In genomic region chr5:119785959-119786358, GRCm38 (mm10) we compare ENCODE assay signal across 27 mouse cellular contexts. TPM values are rescaled to one million over a fixed set of nuclear protein-coding genes. Genes with fewer than 3 reads are reported as not detected.
DNase-seq lines count a peak whose midpoint lies in the region; ATAC-seq and TF ChIP-seq lines count a peak whose summit lies in the region.
"Had no signal": no experiment of that assay in that cellular context is flagged by ENCODE, and none has a peak within 500 bp of the region (broad histone marks: within the 10 kb centered on the region; RNA-seq: fewer than 3 reads in every experiment).

No protein-coding gene starts in this region.

- H3K4me2 ChIP-seq in kidney, postnatal 0 days (ENCODE audit: low read length): no peak overlapping the region
- H3K4me2 ChIP-seq in midbrain, postnatal 0 days (ENCODE audit: low read depth, low read length, poor library complexity, severe bottlenecking): no peak overlapping the region
- no peak overlapping the region for H3K4me2 ChIP-seq in midbrain, embryonic 16.5 days (ENCODE audit: low read length)
- H3K4me2 ChIP-seq: heart, embryonic 13.5 days; hindbrain, embryonic 15.5 days; midbrain, embryonic 13.5 days had no signal

- no peaks in the 10 kb centered on the region for H3K4me1 ChIP-seq in kidney, postnatal 0 days (replicated peaks; ENCODE audit: insufficient read depth, low read length)
- H3K4me1 ChIP-seq in midbrain, postnatal 0 days (ENCODE audit: insufficient read depth, low read length): no peaks in the 10 kb centered on the region
- no peaks in the 10 kb centered on the region for H3K4me1 ChIP-seq in midbrain, embryonic 16.5 days (ENCODE audit: control insufficient read depth, insufficient read depth, low read length)
- H3K4me1 ChIP-seq: heart, embryonic 13.5 days; hindbrain, embryonic 15.5 days; midbrain, embryonic 13.5 days had no signal

- H3K27me3 ChIP-seq in kidney, postnatal 0 days (ENCODE audit: insufficient read depth, low read length): no peaks in the 10 kb centered on the region; the same call in 1 of the 2 replicates
- H3K27me3 ChIP-seq in midbrain, postnatal 0 days (ENCODE audit: insufficient read depth, low read length): no peaks in the 10 kb centered on the region
- H3K27me3 ChIP-seq in midbrain, embryonic 16.5 days (ENCODE audit: control insufficient read depth, insufficient read depth, low read depth, low read length): peaks cover 6% of the 10 kb centered on the region; the same call in 1 of the 2 replicates

- peak; percentile 24; the same call in 1 of the 2 replicates for TF ChIP-seq CTCF in kidney, postnatal 0 days (IDR thresholded peaks at IDR 0.05; ENCODE audit: low read depth)
- peak; percentile 39 for TF ChIP-seq CTCF in midbrain, postnatal 0 days (IDR thresholded peaks at IDR 0.05)
- peak; percentile 11; the same call in 1 of the 2 replicates for TF ChIP-seq CTCF in brain, embryonic 14.5 days (IDR thresholded peaks at IDR 0.05; ENCODE audit: borderline replicate concordance, extremely low read depth, insufficient read depth, insufficient read length)

- DNase-seq in kidney, postnatal 0 days (ENCODE audit: low spot score): no peak
- DNase-seq in kidney, postnatal 36 days: no peak
- no peak for DNase-seq in midbrain, postnatal 0 days (ENCODE audit: low spot score)
- DNase-seq in ES-CJ7 (ENCODE audit: low read depth, low spot score): peak; percentile 65
- DNase-seq in brain, embryonic 14.5 days (ENCODE audit: low read depth): no peak
- DNase-seq in MN1 (ENCODE audit: low spot score): no peak
- DNase-seq: adrenal gland, postnatal 36 days; B cell, adult 2 months; cerebellum, adult 8-10 months; heart, postnatal 4 days; kidney, postnatal 10 days; layer of hippocampus, adult 9-11 months; left cerebral cortex, postnatal 4 days; lung, postnatal 14 days; right cerebral cortex, postnatal 14 days had no signal

- H3K4me3 ChIP-seq in kidney, postnatal 0 days (replicated peaks; ENCODE audit: low read depth, low read length): no peak overlapping the region
- H3K4me3 ChIP-seq in midbrain, postnatal 0 days (ENCODE audit: low read depth, low read length): no peak overlapping the region
- no peak overlapping the region for H3K4me3 ChIP-seq in midbrain, embryonic 16.5 days (ENCODE audit: low read depth, low read length)
- H3K4me3 ChIP-seq: heart, embryonic 13.5 days; hindbrain, embryonic 15.5 days; left cerebral cortex, adult 2 months; midbrain, embryonic 13.5 days had no signal

- no peak overlapping the region for H3K27ac ChIP-seq in kidney, postnatal 0 days
- H3K27ac ChIP-seq in midbrain, postnatal 0 days (ENCODE audit: low read depth, low read length): no peak overlapping the region
- H3K27ac ChIP-seq in midbrain, embryonic 16.5 days (ENCODE audit: low read length): no peak overlapping the region
- H3K27ac ChIP-seq: heart, embryonic 13.5 days; hindbrain, embryonic 15.5 days; left cerebral cortex, adult 2 months; midbrain, embryonic 13.5 days had no signal

- no peak overlapping the region for H3K9ac ChIP-seq in kidney, postnatal 0 days (ENCODE audit: low read depth, low read length)
- H3K9ac ChIP-seq in midbrain, postnatal 0 days (replicated peaks; ENCODE audit: low read length, poor library complexity, severe bottlenecking): no peak overlapping the region
- no peak overlapping the region for H3K9ac ChIP-seq in midbrain, embryonic 16.5 days (ENCODE audit: low read depth, low read length)
- H3K9ac ChIP-seq: heart, embryonic 13.5 days; hindbrain, embryonic 15.5 days; midbrain, embryonic 13.5 days had no signal

- no peak for ATAC-seq in kidney, postnatal 0 days (replicated peaks; ENCODE audit: low FRiP score, low read depth)
- ATAC-seq in midbrain, postnatal 0 days (ENCODE audit: low FRiP score): no peak
- ATAC-seq in midbrain, embryonic 16.5 days: no peak
- ATAC-seq: intestine, embryonic 16.5 days; midbrain, embryonic 13.5 days had no signal

- 0 out of 2 replicates have a peak, but pooled peaks cover 3% of the 10 kb centered on the region for H3K9me3 ChIP-seq in kidney, postnatal 0 days (replicated peaks; ENCODE audit: low read length)
- H3K9me3 ChIP-seq in midbrain, postnatal 0 days (ENCODE audit: low read length): no peaks in the 10 kb centered on the region
- H3K9me3 ChIP-seq in midbrain, embryonic 16.5 days (replicated peaks; ENCODE audit: control insufficient read depth, low read length, poor library complexity, severe bottlenecking): no peaks in the 10 kb centered on the region; the same call in 1 of the 2 replicates
- H3K9me3 ChIP-seq: hindbrain, embryonic 15.5 days had no signal

- TF ChIP-seq POLR2A in brain, embryonic 14.5 days (IDR thresholded peaks at IDR 0.05; ENCODE audit: borderline replicate concordance, extremely low read depth, insufficient read depth, insufficient read length, poor library complexity, severe bottlenecking): no peak

- WGBS in kidney, postnatal 0 days: 93% methylated on average over 7 of the region's 7 CpGs
- 86% methylated on average over 7 of the region's 7 CpGs for WGBS in midbrain, postnatal 0 days
- WGBS in midbrain, embryonic 16.5 days: 94% methylated on average over 7 of the region's 7 CpGs

- H3K36me3 ChIP-seq in kidney, postnatal 0 days (ENCODE audit: insufficient read depth, low read length): no peaks in the 10 kb centered on the region
- no peaks in the 10 kb centered on the region for H3K36me3 ChIP-seq in midbrain, postnatal 0 days (ENCODE audit: insufficient read depth, low read length)
- no peaks in the 10 kb centered on the region for H3K36me3 ChIP-seq in midbrain, embryonic 16.5 days (ENCODE audit: control insufficient read depth, insufficient read depth, low read length)
- H3K36me3 ChIP-seq: heart, embryonic 13.5 days; hindbrain, embryonic 15.5 days; midbrain, embryonic 13.5 days had no signal

RNA-seq across cellular contexts. Expression of gene Tbx5, which starts 46.5 kb away (rescaled TPM):
- polyA plus RNA-seq in kidney, postnatal 0 days (2015; fragmentation: Nextera tagmentation; extraction: Ambion mirVana): not detected in 2 replicates
- not detected in 2 replicates for total RNA-seq in midbrain, postnatal 0 days (2014; rRNA removed)
- 0.04 TPM in 1 of 2 replicates, not detected in the other for polyA plus RNA-seq in midbrain, postnatal 0 days (2015; fragmentation: Nextera tagmentation; extraction: Ambion mirVana)
- 0.05 TPM in 1 of 2 replicates, not detected in the other for polyA plus RNA-seq in midbrain, embryonic 16.5 days (2015; fragmentation: Nextera tagmentation; extraction: Ambion mirVana)
- 0.05 and 0.10 TPM in 2 replicates for polyA plus RNA-seq in brain, embryonic 14.5 days (2012; rRNA removed)
- total RNA-seq: granulocyte monocyte progenitor cell, adult 5-6 weeks; left cerebral cortex, adult 2 months; left cerebral cortex, postnatal 4 days; liver, adult 2 months; megakaryocyte, adult 5-6 weeks; neutrophil, adult 5-6 weeks had no signal
- polyA plus RNA-seq: forebrain, embryonic 11.5 days; intestine, embryonic 16.5 days; liver, adult 2 months; midbrain, embryonic 13.5 days; spleen, adult 2 months had no signal
